Mouse (Mus musculus) myocyte (in vitro differentiated cells): Measurements from ENCODE around the gene Clec4f. TPM values are rescaled to one million over a fixed set of nuclear protein-coding genes. Genes with fewer than 3 reads are reported as not detected.

Source experiments
- H3K27me3 ChIP-seq: one replicate; pipeline ENCODE4 v1.6.1; 2011; ENCODE audit not compliant: control insufficient read depth, insufficient read depth, insufficient read length
- H3K36me3 ChIP-seq: one replicate; pipeline ENCODE4 v1.6.1; 2011; ENCODE audit not compliant: control insufficient read depth, insufficient read depth
- H3K4me2 ChIP-seq: one replicate; pipeline ENCODE4 v1.6.1; 2011; ENCODE audit warnings: low read depth, control low read depth
- H3K4me3 ChIP-seq: one replicate; pipeline ENCODE4 v1.5.1; 2011; ENCODE audit warnings: mild to moderate bottlenecking, control low read depth, moderate library complexity
- H3K79me2 ChIP-seq: one replicate; pipeline ENCODE4 v1.6.1; 2011; ENCODE audit not compliant: control insufficient read depth, insufficient read depth
- H3ac ChIP-seq: one replicate; pipeline ENCODE4 v1.6.1; 2011; ENCODE audit not compliant: control insufficient read depth, insufficient read length
- CEBPB ChIP-seq: IDR thresholded peaks from 2 replicates; pipeline ENCODE4 v1.6.1; 2011; ENCODE audit warnings: mild to moderate bottlenecking, moderate library complexity; ENCODE audit not compliant: poor library complexity, insufficient read depth, severe bottlenecking
- E2F4 ChIP-seq: IDR thresholded peaks from one replicate; pipeline ENCODE4 v1.6.1; 2011; ENCODE audit warnings: mild to moderate bottlenecking, control low read depth, moderate library complexity; ENCODE audit not compliant: insufficient read depth
- MAX ChIP-seq: IDR thresholded peaks from one replicate; pipeline ENCODE4 v1.6.1; 2011; ENCODE audit warnings: low read depth, mild to moderate bottlenecking, control low read depth
- MYOD1 ChIP-seq, 3 experiments: IDR thresholded peaks; one replicate each; pipeline ENCODE4 v1.6.1; 2011; ENCODE audit warnings: control low read depth in 2 of 3, low read depth in 2 of 3, mild to moderate bottlenecking in 2 of 3, moderate library complexity in 1 of 3; ENCODE audit not compliant: insufficient read length in 2 of 3, control insufficient read depth in 1 of 3
- MYOG ChIP-seq, 3 experiments: IDR thresholded peaks; one replicate each; pipeline ENCODE4 v1.6.1; 2011; ENCODE audit warnings: control low read depth in 2 of 3, low read depth in 2 of 3, mild to moderate bottlenecking in 2 of 3; ENCODE audit not compliant: insufficient read length in 2 of 3, control insufficient read depth in 1 of 3, insufficient read depth in 1 of 3
- POLR2A ChIP-seq: IDR thresholded peaks from one replicate; pipeline ENCODE4 v1.6.1; 2011; ENCODE audit warnings: low read depth, mild to moderate bottlenecking, control low read depth, moderate library complexity; ENCODE audit not compliant: insufficient read length
- POLR2AphosphoS2 ChIP-seq: IDR thresholded peaks from one replicate; pipeline ENCODE4 v1.6.1; 2011; ENCODE audit warnings: low read depth, control low read depth; ENCODE audit not compliant: insufficient read length
- REST ChIP-seq: IDR thresholded peaks from one replicate; pipeline ENCODE4 v1.6.1; 2011; ENCODE audit warnings: mild to moderate bottlenecking, control low read depth, moderate library complexity; ENCODE audit not compliant: insufficient read depth, insufficient read length
- SRF ChIP-seq: IDR thresholded peaks from one replicate; pipeline ENCODE4 v1.6.1; 2011; ENCODE audit warnings: low read depth; ENCODE audit not compliant: control insufficient read depth, insufficient read length
- TCF12 ChIP-seq: IDR thresholded peaks from one replicate; pipeline ENCODE4 v1.6.1; 2011; ENCODE audit warnings: mild to moderate bottlenecking, control low read depth; ENCODE audit not compliant: poor library complexity, insufficient read depth, severe bottlenecking
- TCF3 ChIP-seq: IDR thresholded peaks from one replicate; pipeline ENCODE4 v1.6.1; 2011; ENCODE audit warnings: low read depth, control low read depth; ENCODE audit not compliant: insufficient read length
- USF1 ChIP-seq: IDR thresholded peaks from one replicate; pipeline ENCODE4 v1.6.1; 2011; ENCODE audit warnings: low read depth, mild to moderate bottlenecking, control low read depth, moderate library complexity
- polyA plus RNA-seq: library from polyadenylated mRNA; unstranded; fragments of >200 nt; fragmentation: generic; extraction: Trizol; gene quantifications from one replicate; pipeline ENCODE4 v1.2.1, GENCODE M21; 2012; ENCODE audit warnings: missing spikeins

Clec4f gene
- polyA plus RNA-seq, 1 experiment = not detected

DNA sequence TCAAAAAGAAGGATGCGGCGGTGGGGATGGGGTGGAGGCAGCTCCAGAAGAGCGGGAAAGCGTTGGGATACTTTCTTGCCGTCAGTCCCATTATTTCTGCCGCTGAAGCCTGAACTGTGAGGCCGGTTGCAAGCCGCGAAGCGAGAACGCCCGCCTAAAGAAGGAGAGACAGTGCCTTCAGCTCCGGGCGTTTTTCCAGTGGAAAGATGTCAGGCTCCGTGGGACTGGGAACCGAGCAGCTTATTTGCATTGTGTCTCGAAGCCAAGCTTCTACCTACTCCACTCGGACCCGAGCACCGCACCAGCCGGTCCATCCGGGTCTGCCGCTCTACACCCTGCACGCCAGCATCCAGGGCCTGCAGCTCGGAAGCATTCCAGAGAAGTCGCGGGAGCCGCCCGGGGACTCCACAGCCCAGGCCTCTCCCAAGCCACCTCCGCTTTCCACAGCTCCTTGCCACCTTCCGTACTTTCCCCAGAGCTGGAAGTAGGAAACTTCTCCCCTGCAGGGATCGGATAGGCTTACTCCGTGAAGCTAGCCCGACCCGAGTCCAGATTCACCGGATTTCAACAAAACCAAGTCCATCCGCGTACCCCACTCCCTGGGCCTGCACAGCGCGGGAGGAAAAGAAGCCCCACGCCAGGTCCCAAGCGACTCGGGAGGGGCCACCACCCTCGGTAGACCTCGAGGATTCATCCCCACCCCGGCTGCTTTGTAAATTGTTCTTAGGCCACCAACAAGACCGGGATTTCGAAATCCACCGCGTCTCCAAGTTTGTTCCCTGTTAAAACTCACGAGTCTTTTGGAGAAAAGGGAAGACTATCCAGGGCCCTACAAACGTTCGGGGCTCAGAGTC is 46.4 kb upstream of the Clec4f start:
- no peak overlapping the region for H3K4me2 ChIP-seq
- TF ChIP-seq TCF12 = no peak
- TF ChIP-seq POLR2A = no peak
- no peak for TF ChIP-seq CEBPB
- TF ChIP-seq POLR2AphosphoS2 = no peak
- no peak for TF ChIP-seq REST
- TF ChIP-seq USF1 = no peak
- TF ChIP-seq MYOG (IDR thresholded peaks at IDR 0.05; ENCODE audit: control insufficient read depth in 1 of 3, insufficient read depth in 1 of 3, insufficient read length in 2 of 3, low read depth in 2 of 3) = no peak
- TF ChIP-seq E2F4 = no peak
- no peak for TF ChIP-seq MAX
- no peak for TF ChIP-seq SRF
- no peak for TF ChIP-seq MYOD1 (IDR thresholded peaks at IDR 0.05; ENCODE audit: control insufficient read depth in 1 of 3, insufficient read length in 2 of 3, low read depth in 2 of 3)
- TF ChIP-seq TCF3 = no peak
- no peaks in the 10 kb centered on the region for H3K36me3 ChIP-seq
- H3K79me2 ChIP-seq = no peaks in the 10 kb centered on the region
- H3ac ChIP-seq = no peak overlapping the region
- H3K27me3 ChIP-seq = peaks cover 82% of the 10 kb centered on the region
- no peak overlapping the region for H3K4me3 ChIP-seq

DNA sequence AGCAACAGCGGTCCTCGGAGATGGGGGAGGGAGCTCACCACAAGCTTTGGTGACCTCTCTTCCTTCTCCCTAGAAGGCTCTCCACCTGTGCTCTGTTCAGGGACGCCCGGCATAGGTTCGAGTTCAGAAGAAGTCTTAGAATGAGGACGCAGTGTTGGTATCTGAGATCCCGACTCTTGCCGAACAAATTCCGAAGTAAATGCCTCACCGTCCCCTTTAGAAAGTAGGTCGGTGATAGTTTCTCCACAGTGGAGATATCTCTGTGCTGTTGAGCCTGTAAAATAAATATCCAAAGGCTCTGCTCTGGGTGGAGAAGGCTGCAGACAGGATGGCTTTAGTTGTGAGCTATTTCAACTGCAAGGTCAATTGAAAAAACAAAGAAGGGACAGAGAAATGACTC is 45.0 kb upstream of the Clec4f start:
- Histone ChIP-seq H3K4me2 (no peak overlapping the region), H3K79me2 (no peaks in the 10 kb centered on the region), H3K27me3 (peaks cover 81% of the 10 kb centered on the region), H3K4me3 (no peak overlapping the region), H3K36me3 (no peaks in the 10 kb centered on the region), H3ac (no peak overlapping the region)
- TF ChIP-seq MYOD1 (IDR thresholded peaks at IDR 0.05; ENCODE audit: control insufficient read depth in 1 of 3, insufficient read length in 2 of 3, low read depth in 2 of 3) (no peak), TCF12 (no peak), POLR2AphosphoS2 (no peak), E2F4 (no peak), REST (no peak), MYOG (IDR thresholded peaks at IDR 0.05; ENCODE audit: control insufficient read depth in 1 of 3, insufficient read depth in 1 of 3, insufficient read length in 2 of 3, low read depth in 2 of 3) (no peak), SRF (no peak), MAX (no peak), CEBPB (no peak), TCF3 (no peak), POLR2A (no peak), USF1 (no peak)

DNA sequence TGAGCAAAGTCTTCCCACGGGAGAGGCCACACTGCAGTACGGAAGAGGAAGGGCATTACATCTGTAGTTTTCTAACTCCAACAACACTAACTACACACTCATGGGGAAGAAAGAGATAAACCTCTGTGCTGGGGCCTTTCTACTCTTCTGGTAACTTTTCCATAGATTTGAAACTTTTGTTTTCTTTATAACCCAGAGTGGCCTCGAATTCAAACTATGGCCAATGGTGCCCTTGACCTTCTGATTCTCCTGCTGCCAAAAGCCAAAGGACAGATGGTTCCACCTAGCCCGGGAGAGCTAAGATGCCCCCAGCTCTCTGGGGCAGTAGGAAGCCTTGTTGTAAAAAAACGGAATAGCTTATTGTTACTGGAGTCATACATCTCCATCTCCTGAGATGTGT is 44.0 kb upstream of the Clec4f start:
- Histone ChIP-seq H3K36me3 (no peaks in the 10 kb centered on the region), H3K4me3 (no peak overlapping the region), H3K4me2 (no peak overlapping the region), H3ac (no peak overlapping the region), H3K27me3 (peaks cover 78% of the 10 kb centered on the region), H3K79me2 (no peaks in the 10 kb centered on the region)
- no peak for TF ChIP-seq TCF3

DNA sequence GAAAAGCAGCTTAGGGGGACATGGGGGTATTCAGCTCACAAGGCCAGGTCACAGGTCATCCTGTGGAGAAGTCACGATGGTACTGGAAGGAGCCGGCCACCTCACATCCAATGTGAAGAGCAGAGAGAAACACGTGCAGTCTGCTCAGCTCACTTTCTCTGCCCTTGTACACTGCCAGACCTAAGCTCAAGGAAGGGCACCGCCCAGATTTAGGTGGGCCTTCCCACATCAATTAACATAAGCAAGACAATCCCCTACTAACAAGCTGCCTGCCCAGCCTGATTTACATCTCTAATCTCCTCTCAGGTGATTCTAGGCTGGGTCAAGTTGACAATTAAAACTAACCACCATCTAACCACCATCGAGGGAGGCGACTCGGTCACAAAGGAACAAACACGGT is 41.9 kb upstream of the Clec4f start:
- Histone ChIP-seq H3K36me3 (no peaks in the 10 kb centered on the region), H3K4me2 (no peak overlapping the region), H3ac (no peak overlapping the region), H3K79me2 (no peaks in the 10 kb centered on the region), H3K4me3 (no peak overlapping the region), H3K27me3 (peaks cover 73% of the 10 kb centered on the region)
- TF ChIP-seq CEBPB (no peak), MYOG (IDR thresholded peaks at IDR 0.05; ENCODE audit: control insufficient read depth in 1 of 3, insufficient read depth in 1 of 3, insufficient read length in 2 of 3, low read depth in 2 of 3) (no peak), POLR2A (no peak), E2F4 (no peak), SRF (no peak), MYOD1 (IDR thresholded peaks at IDR 0.05; ENCODE audit: control insufficient read depth in 1 of 3, insufficient read length in 2 of 3, low read depth in 2 of 3) (no peak), TCF12 (no peak), REST (no peak), POLR2AphosphoS2 (no peak), TCF3 (no peak), USF1 (no peak), MAX (no peak)

DNA sequence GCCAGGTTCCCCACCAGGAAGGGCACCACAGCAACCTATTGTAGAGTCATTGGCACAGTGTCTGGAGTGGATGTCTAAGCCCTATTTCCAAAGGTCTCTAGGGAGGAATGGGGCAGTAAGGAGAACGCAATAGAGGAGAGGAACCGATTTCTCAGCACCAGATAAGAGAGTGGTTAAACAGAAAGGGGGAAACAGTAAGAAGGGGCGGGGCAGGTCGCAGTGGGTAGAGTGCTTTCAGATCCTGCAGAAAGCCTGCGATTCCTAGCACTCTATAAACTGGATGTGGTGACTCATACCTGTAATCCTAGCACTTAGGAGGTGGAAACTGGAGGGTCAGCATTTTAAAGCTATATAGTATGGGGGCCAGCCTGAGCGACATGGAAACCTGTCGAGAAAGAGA is 40.7 kb upstream of the Clec4f start:
- H3ac ChIP-seq = no peak overlapping the region
- H3K36me3 ChIP-seq = no peaks in the 10 kb centered on the region

More for the DNA sequence above, 40.7 kb upstream of the Clec4f start:
- Histone ChIP-seq H3K79me2 (no peaks in the 10 kb centered on the region), H3K4me3 (no peak overlapping the region), H3K4me2 (no peak overlapping the region), H3K27me3 (peaks cover 73% of the 10 kb centered on the region)
- TF ChIP-seq E2F4 (no peak), USF1 (no peak)
